Mouse (Mus musculus) limb, embryonic 14.5 days (tissue): ENCODE measurements around the gene Cdk10. TPM values are rescaled to one million over a fixed set of nuclear protein-coding genes. Genes with fewer than 3 reads are reported as not detected.

ENCODE experiments used
- ATAC-seq: fragments of 200-750 bp; cut with Nextera tagmentation; 2 replicates; pipeline ENCODE4 v1.8.0; 2017; ENCODE audit warnings: low read depth, moderate number of reproducible peaks, moderate TSS enrichment; ENCODE audit not compliant: low FRiP score
- DNase-seq: peaks from one replicate; pipeline ENCODE4 v3.0.0-alpha.2; 2015; ENCODE audit warnings: low spot score
- H3K27ac ChIP-seq: fragments of 300-500 bp; sonication (generic); replicated peaks from 2 replicates; pipeline ENCODE4 v1.5.1; 2014; ENCODE audit warnings: low read depth, mild to moderate bottlenecking, low read length, moderate library complexity, mixed read lengths
- H3K27me3 ChIP-seq: fragments of 300-500 bp; sonication (generic); 2 replicates; pipeline ENCODE4 v1.6.1; 2014; ENCODE audit warnings: low read length, mixed read lengths; ENCODE audit not compliant: control insufficient read depth, insufficient read depth
- H3K36me3 ChIP-seq: fragments of 300-500 bp; sonication (generic); 2 replicates; pipeline ENCODE4 v1.6.1; 2014; ENCODE audit warnings: mild to moderate bottlenecking, low read length, moderate library complexity, mixed read lengths; ENCODE audit not compliant: control insufficient read depth, insufficient read depth
- H3K4me1 ChIP-seq: fragments of 300-500 bp; sonication (generic); 2 replicates; pipeline ENCODE4 v1.6.1; 2014; ENCODE audit warnings: antibody characterized with exemption, low read length, mixed read lengths; ENCODE audit not compliant: control insufficient read depth, insufficient read depth
- H3K4me2 ChIP-seq: fragments of 300-500 bp; sonication (generic); replicated peaks from 2 replicates; pipeline ENCODE4 v1.6.1; 2014; ENCODE audit warnings: low read depth, mild to moderate bottlenecking, low read length, moderate library complexity; ENCODE audit not compliant: severe bottlenecking
- H3K4me3 ChIP-seq: fragments of 300-500 bp; sonication (generic); replicated peaks from 2 replicates; pipeline ENCODE4 v1.5.1; 2014; ENCODE audit warnings: low read length
- H3K9ac ChIP-seq: fragments of 300-500 bp; sonication (generic); 2 replicates; pipeline ENCODE4 v1.6.1; 2014; ENCODE audit warnings: mild to moderate bottlenecking, low read depth, low read length, moderate library complexity; ENCODE audit not compliant: severe bottlenecking
- H3K9me3 ChIP-seq: fragments of 300-500 bp; sonication (generic); 2 replicates; pipeline ENCODE4 v1.6.1; 2016; ENCODE audit warnings: low read length; ENCODE audit not compliant: control insufficient read depth
- POLR2A ChIP-seq: fragments of 200-500 bp; IDR thresholded peaks from 2 replicates; pipeline ENCODE4 v1.8.0; 2012; ENCODE audit warnings: inconsistent platforms, mild to moderate bottlenecking, moderate library complexity, borderline replicate concordance; ENCODE audit not compliant: insufficient read depth, insufficient read length; ENCODE audit errors: extremely low read depth
- WGBS: fragments of 180-500 bp; shearing (Covaris S2); extraction: QIAGEN DNeasy Blood & Tissue Kit; methylation state at CpG from one replicate; pipeline ENCODE4 v1.1.7; 2014; 5-methylcytosine and 5-hydroxymethylcytosine counted together
- polyA plus RNA-seq, 2 experiments: library from polyadenylated mRNA; depleted of rRNA in 1 of 2; stranded (reverse) in 1 of 2; unstranded in 1 of 2; fragments of >200 nt; fragmentation: Nextera tagmentation in 1 of 2; extraction: Ambion mirVana in 1 of 2; gene quantifications; 2 replicates each; pipeline versions ENCODE4 v1.2.1 to v1.2.3; 2012 to 2014

Cdk10 gene
- polyA plus RNA-seq, 2 experiments: 32.9 to 128 TPM

DNA sequence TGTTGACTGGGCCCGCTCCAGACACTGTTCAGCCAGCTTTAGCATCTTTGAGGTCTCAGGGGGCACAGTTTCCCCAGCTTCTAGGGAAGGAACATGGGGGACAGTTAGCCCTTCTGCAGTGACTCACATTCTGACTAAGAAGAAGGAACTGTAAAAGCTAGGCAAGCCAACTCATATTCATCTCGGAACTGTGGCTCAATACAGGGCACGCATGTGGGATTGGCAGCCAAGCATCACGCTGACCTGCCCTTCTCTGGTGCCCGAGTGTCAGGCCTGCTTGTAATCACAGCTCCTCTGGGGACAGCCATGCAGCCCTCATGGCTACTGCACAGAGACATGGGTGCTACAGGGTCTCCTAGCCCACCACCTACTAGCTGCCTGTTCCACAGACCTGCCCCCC lies 26.3 kb downstream of the Cdk10 start:
- H3K4me3 ChIP-seq: no peak overlapping the region
- ATAC-seq (no peak), DNase-seq (no peak)
- TF ChIP-seq POLR2A: no peak
- no peak overlapping the region for H3K27ac ChIP-seq
- no peaks in the 10 kb centered on the region for H3K27me3 ChIP-seq
- no peaks in the 10 kb centered on the region for H3K9me3 ChIP-seq
- no peak overlapping the region for H3K4me2 ChIP-seq
- 95% methylated on average over 5 of the region's 5 CpGs for WGBS
- no peak overlapping the region for H3K9ac ChIP-seq
- H3K4me1 ChIP-seq: peaks cover 19% of the 10 kb centered on the region
- H3K36me3 ChIP-seq: peaks cover 61% of the 10 kb centered on the region

DNA sequence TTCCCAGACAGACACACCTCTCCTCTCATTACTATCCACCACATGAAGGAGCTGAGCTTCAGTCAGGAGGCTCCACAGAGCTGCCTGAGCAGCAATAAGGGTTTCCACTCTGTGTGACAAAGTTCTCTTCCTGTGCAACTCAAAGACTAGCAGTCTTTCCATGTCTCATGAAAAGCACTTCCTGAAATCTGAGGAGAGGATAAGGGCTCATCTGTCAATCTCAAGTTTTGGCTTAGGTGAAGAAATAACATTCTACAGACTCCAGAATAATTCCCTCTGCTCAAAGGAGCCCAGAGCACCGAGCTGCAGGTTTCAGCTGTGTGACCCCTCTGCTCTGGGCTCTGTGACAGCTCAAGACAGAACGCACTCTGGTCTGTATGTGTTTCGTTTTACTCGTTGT lies 28.3 kb downstream of the Cdk10 start:
- DNase-seq (no peak), ATAC-seq (no peak)
- peak overlapping the region; percentile 72 for H3K4me2 ChIP-seq
- H3K9me3 ChIP-seq: no peaks in the 10 kb centered on the region
- H3K27ac ChIP-seq: no peak overlapping the region
- H3K27me3 ChIP-seq: no peaks in the 10 kb centered on the region
- H3K4me1 ChIP-seq: peaks cover 19% of the 10 kb centered on the region
- TF ChIP-seq POLR2A: no peak
- H3K36me3 ChIP-seq: peaks cover 60% of the 10 kb centered on the region
- peak overlapping the region; percentile 83 for H3K4me3 ChIP-seq
- H3K9ac ChIP-seq: peak overlapping the region; percentile 94
- 40% methylated on average over 4 of the region's 4 CpGs for WGBS

GRCm38 (mm10) chr8:123253451-123254098 lies 28.9 kb downstream of the Cdk10 start:
- DNase-seq: no peak
- peak; percentile 58 for ATAC-seq
- peak; percentile 61; the same call in 1 of the 2 replicates for TF ChIP-seq POLR2A

GRCm38 (mm10) chr8:123254099-123254885 lies 29.6 kb downstream of the Cdk10 start, which contains the start of the genes Zfp276 and Vps9d1:
Gene Zfp276 (plus strand): TSS chr8:123254195.
Gene Vps9d1 (minus strand): TSS chr8:123254348.
- no peak for TF ChIP-seq POLR2A
- ATAC-seq (peak; percentile 95), DNase-seq (peak; percentile 74)
- Histone ChIP-seq H3K27me3 (no peaks in the 10 kb centered on the region), H3K36me3 (peaks cover 60% of the 10 kb centered on the region), H3K27ac (peak within 1 kb of the TSS; percentile 78), H3K9me3 (no peaks in the 10 kb centered on the region), H3K4me2 (peak within 1 kb of the TSS; percentile 72), H3K4me1 (peaks cover 19% of the 10 kb centered on the region), H3K9ac (peak within 1 kb of the TSS; percentile 94), H3K4me3 (peak within 1 kb of the TSS; percentile 83)
- under 1% methylated on average over 68 of the region's 99 CpGs for WGBS

More at GRCm38 (mm10) chr8:123253451-123254098, 28.9 kb downstream of the Cdk10 start:
- WGBS: 3% methylated on average over 34 of the region's 40 CpGs
- peak overlapping the region; percentile 83 for H3K4me3 ChIP-seq
- H3K4me1 ChIP-seq: peaks cover 19% of the 10 kb centered on the region
- no peaks in the 10 kb centered on the region for H3K27me3 ChIP-seq
- peak overlapping the region; percentile 78 for H3K27ac ChIP-seq
- H3K36me3 ChIP-seq: peaks cover 60% of the 10 kb centered on the region
- no peaks in the 10 kb centered on the region for H3K9me3 ChIP-seq
- peak overlapping the region; percentile 94 for H3K9ac ChIP-seq
- H3K4me2 ChIP-seq: peak overlapping the region; percentile 72

GRCm38 (mm10) chr8:123255170-123255569 lies 30.5 kb downstream of the Cdk10 start:
- DNase-seq (no peak), ATAC-seq (no peak)
- H3K9ac ChIP-seq: peak overlapping the region; percentile 94
- no peak for TF ChIP-seq POLR2A
- 60% methylated on average over 6 of the region's 6 CpGs for WGBS
- peak overlapping the region; percentile 83 for H3K4me3 ChIP-seq
- no peak overlapping the region for H3K27ac ChIP-seq
- H3K27me3 ChIP-seq: no peaks in the 10 kb centered on the region
- H3K4me1 ChIP-seq: peaks cover 19% of the 10 kb centered on the region
- H3K9me3 ChIP-seq: no peaks in the 10 kb centered on the region
- H3K36me3 ChIP-seq: peaks cover 61% of the 10 kb centered on the region
- peak overlapping the region; percentile 72 for H3K4me2 ChIP-seq
